Mouse (Mus musculus): Measurements from ENCODE around the gene Mitd1.

Gene Mitd1

DNA sequence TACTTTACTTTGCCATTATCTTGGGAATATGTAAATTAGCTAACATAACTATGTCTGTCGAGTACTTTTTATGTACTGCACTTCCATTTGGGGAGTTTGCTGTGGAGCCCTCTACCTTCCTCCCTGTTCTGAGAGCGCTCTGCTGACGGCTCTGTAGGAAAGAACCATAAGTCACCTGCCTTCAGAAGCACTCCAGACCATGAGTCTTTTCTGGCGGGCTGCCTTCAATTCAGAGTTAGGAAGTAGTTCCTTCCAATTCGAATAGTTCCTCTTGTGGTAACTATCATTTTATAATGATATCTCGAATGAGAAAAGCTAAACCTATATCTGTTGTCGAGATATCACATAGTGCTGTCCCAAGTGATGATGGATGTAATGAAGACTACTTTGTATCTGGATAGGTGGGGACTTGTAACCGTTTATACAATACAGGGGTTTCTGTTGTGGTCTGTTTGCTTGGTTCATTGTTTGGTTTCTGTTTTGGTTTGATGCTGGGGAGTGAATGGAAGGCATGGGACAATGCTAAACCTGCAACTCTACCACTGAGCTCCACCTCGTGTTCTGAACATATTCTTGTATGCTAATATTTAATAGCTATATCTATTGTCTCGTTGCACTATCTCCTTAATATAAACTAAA, 22.4 kb downstream of the Mitd1 start:
- no peak for DNase-seq (ENCODE audit: low spot score)

DNA sequence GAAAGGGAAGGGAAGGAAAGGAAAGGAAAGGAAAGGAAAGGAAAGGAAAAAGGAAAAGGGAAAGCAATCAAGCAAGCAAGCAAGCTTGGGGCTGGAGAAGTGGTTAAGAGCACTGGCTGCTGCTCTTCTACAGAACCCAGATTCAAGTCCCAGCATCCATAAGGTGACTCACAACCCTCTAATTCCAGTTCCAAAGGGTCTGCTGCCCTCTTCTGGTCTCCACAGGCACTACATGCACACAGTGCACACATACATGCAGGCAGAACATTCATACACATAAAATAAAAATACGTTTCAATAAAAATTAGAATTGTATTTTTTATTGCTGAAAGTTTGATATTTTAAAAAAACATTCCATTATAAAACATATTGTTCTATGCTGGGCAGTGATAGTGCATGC, 23.2 kb downstream of the Mitd1 start:
- DNase-seq (ENCODE audit: low spot score) = peak; percentile 31

DNA sequence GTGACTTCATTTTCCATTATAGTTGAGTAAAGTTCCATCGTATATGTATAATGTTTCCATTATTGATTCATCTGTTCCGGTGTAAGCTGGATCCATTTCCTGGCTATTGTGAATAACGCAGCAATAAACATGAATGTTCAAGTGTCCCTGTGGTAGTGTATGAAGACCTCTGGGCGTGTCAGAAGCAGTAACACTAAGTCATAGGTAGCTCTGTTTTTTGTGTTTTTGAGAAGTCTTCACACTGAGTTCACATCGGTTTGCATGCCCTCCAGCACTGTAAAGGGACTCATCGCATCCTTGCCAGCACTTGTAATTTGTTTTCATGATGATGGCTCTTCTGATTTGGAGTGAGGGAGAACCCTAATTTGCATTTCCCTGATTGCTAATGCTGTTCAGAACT, 23.9 kb downstream of the Mitd1 start, which contains the start of gene Tsga10:
Gene Tsga10 (minus strand): TSS at position 144 of the 400 bp plus-strand sequence.
- no peak for DNase-seq (ENCODE audit: low spot score)

DNA sequence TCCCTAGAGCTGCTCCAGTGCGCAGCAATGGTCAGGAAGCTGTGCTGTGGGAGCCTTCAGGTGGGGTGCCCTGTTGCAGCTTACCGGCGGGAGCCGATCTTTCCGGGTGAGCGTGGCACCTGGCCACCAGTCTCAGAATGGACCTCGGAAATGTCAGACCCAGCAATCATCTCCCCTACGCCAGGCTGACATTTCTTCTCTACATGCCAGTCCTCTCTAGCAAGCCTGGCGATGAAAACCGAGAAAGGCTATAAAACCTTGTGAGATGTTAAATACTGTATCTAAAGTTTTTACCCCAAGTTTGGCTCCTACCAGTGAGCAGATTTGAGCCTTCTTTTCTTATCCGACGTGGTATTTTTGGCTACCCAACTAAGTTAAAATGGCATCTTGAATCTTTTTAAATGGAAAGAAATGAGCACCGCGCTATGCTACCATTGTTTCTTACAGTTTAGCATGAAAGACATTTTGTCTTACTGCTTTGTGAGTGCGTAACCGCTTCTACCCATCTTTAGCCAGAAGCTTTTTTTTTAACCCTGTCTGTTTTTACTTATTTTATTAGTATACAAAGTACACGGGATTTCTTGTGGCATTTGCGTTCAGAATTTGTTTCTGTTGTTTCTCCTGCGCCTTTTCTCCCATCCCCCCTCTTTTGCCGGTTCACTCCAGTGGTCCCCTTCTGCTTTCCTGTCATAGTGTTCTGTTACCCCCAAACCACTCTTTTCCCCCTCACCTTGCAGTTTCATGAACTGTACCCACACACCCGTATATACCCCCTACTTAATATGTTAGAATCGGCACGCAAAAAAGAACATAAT, 24.6 kb downstream of the Mitd1 start:
- no peak for DNase-seq (ENCODE audit: low spot score)

DNA sequence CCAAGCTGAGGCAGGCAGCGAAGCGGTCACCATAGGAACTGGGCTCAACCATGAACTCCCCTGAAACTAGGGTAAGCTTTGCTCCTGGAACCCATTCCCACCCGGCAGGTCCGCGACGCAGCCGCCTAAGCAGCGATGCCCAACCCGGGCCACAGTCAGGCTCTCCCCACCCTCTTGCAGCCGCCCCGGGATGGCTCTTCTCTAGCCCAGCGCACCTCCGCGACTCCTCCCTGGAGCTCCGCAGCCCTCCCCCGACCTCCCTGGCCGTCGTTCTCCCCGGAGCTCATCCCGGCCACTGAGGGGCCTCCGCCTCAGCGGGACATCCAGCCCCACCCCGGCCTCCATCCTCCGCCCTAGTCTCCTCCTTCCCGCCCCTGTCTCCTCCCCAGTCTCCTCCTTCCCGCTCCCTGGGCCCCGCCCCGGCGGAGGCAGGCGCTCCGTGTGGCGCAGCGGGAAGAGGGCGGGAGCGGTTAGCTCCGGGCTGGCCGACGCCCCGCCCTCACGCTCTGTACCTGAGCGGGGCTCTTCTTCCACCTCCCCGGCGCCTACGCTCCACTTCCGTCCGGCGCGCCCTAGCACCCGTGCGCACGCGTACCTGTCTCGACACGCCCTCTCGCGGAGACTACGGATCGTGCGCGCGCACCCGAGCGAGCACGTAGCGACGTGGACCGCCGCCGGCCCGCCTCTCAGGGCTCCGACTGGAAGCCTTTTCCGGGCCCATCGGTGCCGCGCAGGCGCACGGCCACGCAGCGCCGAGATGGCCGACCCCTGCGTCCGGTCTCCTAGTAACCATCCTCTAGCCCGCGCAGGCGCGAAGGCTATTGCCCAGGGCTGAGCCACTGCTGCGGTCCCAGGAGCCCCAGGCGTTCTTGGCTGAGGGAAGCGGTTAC, 25.5 kb downstream of the Mitd1 start:
- DNase-seq (ENCODE audit: low spot score) = peak; percentile 99

DNA sequence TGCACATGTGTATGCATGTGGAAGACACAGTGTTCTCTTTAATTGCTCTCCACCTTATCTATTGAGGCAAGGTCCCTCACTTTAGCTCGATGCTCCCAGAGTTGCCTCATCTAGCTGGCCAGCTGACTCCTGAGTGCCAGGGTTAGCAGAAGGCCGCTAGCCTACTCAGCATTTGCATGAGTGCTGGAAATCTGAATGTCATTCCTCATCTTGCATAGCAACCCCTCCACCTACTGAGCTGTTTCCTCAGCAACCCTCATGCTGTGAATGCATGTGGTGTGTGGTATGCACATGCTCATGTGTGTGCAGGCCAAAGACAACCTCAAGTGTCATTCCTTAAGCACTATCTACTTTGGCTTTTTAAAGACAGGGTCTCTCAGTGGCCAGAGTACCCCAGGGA, 39.5 kb downstream of the Mitd1 start:
- no peak for DNase-seq (ENCODE audit: low spot score)

DNA sequence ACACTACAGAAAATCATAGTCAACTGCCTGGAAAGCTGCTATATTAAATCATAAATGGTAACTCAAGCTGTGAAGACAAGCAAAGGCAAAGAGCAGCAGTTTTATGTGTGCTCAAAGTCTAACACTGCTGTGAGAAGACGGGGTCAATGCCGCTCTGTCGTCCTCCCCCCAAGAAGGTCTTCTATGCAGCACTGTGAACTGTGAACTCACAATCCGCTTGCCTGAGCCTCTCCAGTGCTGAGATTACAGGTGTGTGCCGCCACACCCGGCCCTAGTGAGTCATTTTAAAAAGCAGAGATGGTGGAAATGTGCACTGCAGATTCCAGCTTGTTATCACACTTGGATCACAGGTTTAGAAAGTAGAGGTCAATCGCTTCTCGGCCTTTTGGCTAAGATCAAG, 43.3 kb downstream of the Mitd1 start:
- no peak for DNase-seq (ENCODE audit: low spot score)

DNA sequence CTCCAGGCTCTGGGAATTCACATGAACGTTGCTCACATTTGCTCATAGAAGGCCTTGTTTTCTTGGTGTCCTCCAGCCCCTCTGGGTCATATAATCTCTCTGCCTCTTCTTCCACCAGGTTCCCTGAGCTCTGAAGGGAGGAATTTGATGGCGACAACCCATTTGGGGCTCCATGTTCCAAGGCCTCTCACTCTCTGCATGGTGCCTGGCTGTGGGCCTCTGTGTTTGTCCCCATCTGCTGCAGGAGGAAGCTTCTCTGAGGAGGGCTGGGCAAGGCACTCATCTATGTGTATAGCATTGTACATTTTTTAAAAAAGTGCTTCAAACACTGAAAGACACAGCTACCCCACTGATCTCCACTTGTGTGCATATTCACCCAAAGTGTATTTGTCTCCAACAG, 58.5 kb downstream of the Mitd1 start:
- no peak for DNase-seq (ENCODE audit: low spot score)
